Mouse (Mus musculus) CH12.LX (cell line): ENCODE results near the gene Gm4871.

Source experiments
- CTCF ChIP-seq, 2 experiments: IDR thresholded peaks in 1 of 2; conservative IDR thresholded peaks in 1 of 2; 2 replicates each; pipeline ENCODE4 v1.5.1; 2011 to 2012; ENCODE audit warnings: low read depth in 2 of 2, low read length in 2 of 2, improper control_type of control experiment in 1 of 2, inconsistent platforms in 1 of 2, mild to moderate bottlenecking in 1 of 2, moderate library complexity in 1 of 2
- EP300 ChIP-seq: IDR thresholded peaks from 2 replicates; pipeline ENCODE4 v1.6.1; 2011; ENCODE audit warnings: low read length, improper control_type of control experiment
- JUND ChIP-seq: conservative IDR thresholded peaks from 2 replicates; pipeline ENCODE4 v1.6.1; 2011; ENCODE audit warnings: low read depth, low read length, improper control_type of control experiment
- MAFK ChIP-seq: IDR thresholded peaks from 2 replicates; pipeline ENCODE4 v1.6.1; 2011; ENCODE audit warnings: low read length, improper control_type of control experiment; ENCODE audit not compliant: insufficient replicate concordance
- NELFE ChIP-seq: IDR thresholded peaks from 2 replicates; pipeline ENCODE4 v1.6.1; 2011; ENCODE audit warnings: low read depth, low read length, improper control_type of control experiment
- NRF1 ChIP-seq: IDR thresholded peaks from 2 replicates; pipeline ENCODE4 v1.6.1; 2014; ENCODE audit warnings: low read depth, mild to moderate bottlenecking, inconsistent platforms, low read length, improper control_type of control experiment, moderate library complexity
- POLR2A ChIP-seq: IDR thresholded peaks from 2 replicates; pipeline ENCODE4 v1.6.1; 2011; ENCODE audit warnings: low read depth, mild to moderate bottlenecking, improper control_type of control experiment, low read length
- RAD21 ChIP-seq: IDR thresholded peaks from 2 replicates; pipeline ENCODE4 v1.6.1; 2011; ENCODE audit warnings: low read depth, mild to moderate bottlenecking, low read length, improper control_type of control experiment, moderate library complexity
- SMC3 ChIP-seq: IDR thresholded peaks from 2 replicates; pipeline ENCODE4 v1.6.1; 2011; ENCODE audit warnings: low read depth, low read length, improper control_type of control experiment
- ZNF384 ChIP-seq: IDR thresholded peaks from 2 replicates; pipeline ENCODE4 v1.6.1; 2012; ENCODE audit warnings: low read depth, low read length, improper control_type of control experiment, inconsistent platforms

GRCm38 (mm10) chr5:144987561-144987960, 45.0 kb downstream of the Gm4871 start:
- TF ChIP-seq SMC3 (no peak), POLR2A (no peak), NELFE (no peak), MAFK (no peak), EP300 (no peak), NRF1 (no peak), CTCF (conservative IDR thresholded peaks at IDR 0.05 in 1 of 2, IDR thresholded peaks at IDR 0.05 in 1 of 2; ENCODE audit: low read depth in 2 of 2, low read length in 2 of 2) (no peak), ZNF384 (no peak), JUND (no peak), RAD21 (no peak)
